Mouse (Mus musculus) midbrain, embryonic 11.5 days (tissue): ENCODE results near the gene Hist1h1t. TPM values are rescaled to one million over a fixed set of nuclear protein-coding genes. Genes with fewer than 3 reads are reported as not detected.
"Not testable (repeated sequence)": the region's sequence is repeated elsewhere in the genome, so short reads cannot be mapped to it uniquely, and the experiment has no call there.

Source experiments
- ATAC-seq: fragments of 200-750 bp; cut with Nextera tagmentation; 2 replicates; pipeline ENCODE4 v1.8.0; 2017; ENCODE audit warnings: moderate TSS enrichment, moderate library complexity; ENCODE audit not compliant: low FRiP score
- DNase-seq: peaks from one replicate; pipeline ENCODE4 v3.0.0; 2015; ENCODE audit warnings: low spot score; ENCODE audit errors: missing footprints
- H3K27ac ChIP-seq: fragments of 300-500 bp; sonication (generic); 2 replicates; pipeline ENCODE4 v1.5.1; 2014; ENCODE audit warnings: low read depth, low read length
- H3K27me3 ChIP-seq: fragments of 300-500 bp; sonication (generic); 2 replicates; pipeline ENCODE4 v1.6.1; 2014; ENCODE audit warnings: mild to moderate bottlenecking, low read length, moderate library complexity, mixed read lengths; ENCODE audit not compliant: control insufficient read depth, insufficient read depth
- H3K36me3 ChIP-seq: fragments of 300-500 bp; sonication (generic); 2 replicates; pipeline ENCODE4 v1.6.1; 2014; ENCODE audit warnings: mild to moderate bottlenecking, low read length, moderate library complexity, mixed read lengths; ENCODE audit not compliant: control insufficient read depth, insufficient read depth
- H3K4me1 ChIP-seq: fragments of 300-500 bp; sonication (generic); 2 replicates; pipeline ENCODE4 v1.6.1; 2014; ENCODE audit warnings: low read length; ENCODE audit not compliant: control insufficient read depth, insufficient read depth
- H3K4me2 ChIP-seq: fragments of 300-500 bp; sonication (generic); 2 replicates; pipeline ENCODE4 v1.6.1; 2014; ENCODE audit warnings: mild to moderate bottlenecking, moderate library complexity
- H3K4me3 ChIP-seq: fragments of 300-500 bp; sonication (generic); 2 replicates; pipeline ENCODE4 v1.5.1; 2014; ENCODE audit warnings: low read depth, low read length
- H3K9ac ChIP-seq: fragments of 300-500 bp; sonication (generic); 2 replicates; pipeline ENCODE4 v1.6.1; 2014; ENCODE audit warnings: low read length
- H3K9me3 ChIP-seq: fragments of 300-500 bp; sonication (generic); 2 replicates; pipeline ENCODE4 v1.6.1; 2016; ENCODE audit warnings: low read length; ENCODE audit not compliant: control insufficient read depth
- WGBS: fragments of 180-500 bp; shearing (Covaris S2); extraction: QIAGEN DNeasy Blood & Tissue Kit; methylation state at CpG from one replicate; pipeline ENCODE4 v1.1.7; 2014; 5-methylcytosine and 5-hydroxymethylcytosine counted together
- polyA plus RNA-seq: library from polyadenylated mRNA; unstranded; fragments of >200 nt; fragmentation: Nextera tagmentation; extraction: Ambion mirVana; gene quantifications from 2 replicates; pipeline ENCODE4 v1.2.1, GENCODE M21; 2014

The Hist1h1t gene
- polyA plus RNA-seq, 1 experiment from 2014 or later, result not detected

- H3K4me2 ChIP-seq, result peak overlapping the region; percentile 68
- WGBS, result 2% methylated on average over 24 of the region's 32 CpGs
- H3K4me1 ChIP-seq, result peaks cover 6% of the 10 kb centered on the region; the same call in 1 of the 2 replicates
- no peaks in the 10 kb centered on the region for H3K36me3 ChIP-seq
- no peaks in the 10 kb centered on the region for H3K27me3 ChIP-seq
- H3K4me3 ChIP-seq, result peak overlapping the region; percentile 39
- ATAC-seq (peak; percentile 12), DNase-seq (peak; percentile 96)
- peak overlapping the region; percentile 87 for H3K27ac ChIP-seq
- no peaks in the 10 kb centered on the region for H3K9me3 ChIP-seq
- H3K9ac ChIP-seq, result peak overlapping the region; percentile 69
These were observed 2.1 kb downstream of the Hist1h1t start for GRCm38 (mm10) chr13:23697491-23698299.

GRCm38 (mm10) chr13:23698300-23698693, 2.7 kb downstream of the Hist1h1t start, which contains the start of gene Hist1h4c:
Gene Hist1h4c, minus strand, starts transcription at chr13:23698454.
- DNase-seq, result peak; percentile 100
- Histone ChIP-seq H3K27ac (peak within 1 kb of the TSS; percentile 87), H3K36me3 (no peaks in the 10 kb centered on the region), H3K4me1 (peaks cover 6% of the 10 kb centered on the region; the same call in 1 of the 2 replicates), H3K9ac (peak within 1 kb of the TSS; percentile 69), H3K27me3 (no peaks in the 10 kb centered on the region), H3K4me2 (peak within 1 kb of the TSS; percentile 68), H3K9me3 (no peaks in the 10 kb centered on the region), H3K4me3 (peak within 1 kb of the TSS; percentile 39)
- peak; percentile 97 for ATAC-seq
- 0% methylated on average over 21 of the region's 22 CpGs for WGBS

- ATAC-seq (no peak), DNase-seq (no peak)
- Histone ChIP-seq H3K9me3 (no peaks in the 10 kb centered on the region), H3K27me3 (no peaks in the 10 kb centered on the region), H3K4me3 (no peak overlapping the region), H3K9ac (no peak overlapping the region; the same call in 1 of the 2 replicates), H3K27ac (peak overlapping the region; percentile 71), H3K4me2 (peak overlapping the region; percentile 6; the same call in 1 of the 2 replicates), H3K4me1 (peaks cover 6% of the 10 kb centered on the region; the same call in 1 of the 2 replicates), H3K36me3 (no peaks in the 10 kb centered on the region)
- WGBS, result 55% methylated on average over 6 of the region's 6 CpGs
These were observed 3.4 kb downstream of the Hist1h1t start for GRCm38 (mm10) chr13:23698996-23699395.

- ATAC-seq (no peak), DNase-seq (no peak)
- Histone ChIP-seq H3K4me3 (no peak overlapping the region), H3K4me1 (peaks cover 6% of the 10 kb centered on the region; the same call in 1 of the 2 replicates), H3K36me3 (no peaks in the 10 kb centered on the region), H3K9ac (no peak overlapping the region), H3K9me3 (no peaks in the 10 kb centered on the region), H3K27me3 (no peaks in the 10 kb centered on the region), H3K27ac (no peak overlapping the region), H3K4me2 (no peak overlapping the region)
- WGBS, result 75% methylated on average over 3 of the region's 3 CpGs
These were observed 4.2 kb downstream of the Hist1h1t start for GRCm38 (mm10) chr13:23699767-23700166.

GRCm38 (mm10) chr13:23700786-23701520, 5.3 kb downstream of the Hist1h1t start:
- DNase-seq (peak; percentile 91), ATAC-seq (peak; percentile 49; the same call in 1 of the 2 replicates)
- Histone ChIP-seq H3K9ac (0 out of 2 replicates have a peak overlapping the region, but pooled peaks have one; percentile 16), H3K9me3 (no peaks in the 10 kb centered on the region), H3K27me3 (no peaks in the 10 kb centered on the region), H3K4me2 (no peak overlapping the region), H3K36me3 (no peaks in the 10 kb centered on the region), H3K4me1 (peaks cover 6% of the 10 kb centered on the region; the same call in 1 of the 2 replicates), H3K27ac (no peak overlapping the region), H3K4me3 (no peak overlapping the region)
- WGBS, result 30% methylated on average over 8 of the region's 8 CpGs

- H3K4me1 ChIP-seq, result peaks cover 6% of the 10 kb centered on the region; the same call in 1 of the 2 replicates
- H3K27me3 ChIP-seq, result no peaks in the 10 kb centered on the region
- no peak for DNase-seq
- H3K9me3 ChIP-seq, result no peaks in the 10 kb centered on the region
- no peak overlapping the region for H3K4me2 ChIP-seq
- no peak overlapping the region for H3K4me3 ChIP-seq
- no peaks in the 10 kb centered on the region for H3K36me3 ChIP-seq
- WGBS, result 88% methylated on average over 4 of the region's 4 CpGs
- no peak overlapping the region for H3K27ac ChIP-seq
- no peak overlapping the region for H3K9ac ChIP-seq
- ATAC-seq, result no peak
These were observed 6.6 kb downstream of the Hist1h1t start for GRCm38 (mm10) chr13:23702220-23702619.

- not testable (repeated sequence) for H3K4me1 ChIP-seq, H3K27ac ChIP-seq, H3K9ac ChIP-seq, H3K4me2 ChIP-seq, ATAC-seq, H3K9me3 ChIP-seq, H3K36me3 ChIP-seq, DNase-seq, H3K4me3 ChIP-seq, H3K27me3 ChIP-seq
- 90% methylated on average over 2 of the region's 2 CpGs for WGBS
These were observed 7.2 kb downstream of the Hist1h1t start for GRCm38 (mm10) chr13:23702801-23703200.

- Histone ChIP-seq H3K4me3 (no peak overlapping the region), H3K9me3 (no peaks in the 10 kb centered on the region), H3K9ac (no peak overlapping the region), H3K4me1 (peaks cover 11% of the 10 kb centered on the region), H3K27me3 (no peaks in the 10 kb centered on the region), H3K27ac (no peak overlapping the region), H3K36me3 (no peaks in the 10 kb centered on the region), H3K4me2 (no peak overlapping the region)
- no peak for ATAC-seq
- DNase-seq, result no peak
- WGBS, result 92% methylated on average over 7 of the region's 7 CpGs
These were observed 10.2 kb downstream of the Hist1h1t start for GRCm38 (mm10) chr13:23705751-23706356.
